Mouse (Mus musculus) heart, postnatal 0 days (tissue): ENCODE measurements around the gene H2-Eb1.

Source experiments
- CTCF ChIP-seq: IDR thresholded peaks from 2 replicates; pipeline ENCODE4 v1.5.1; 2016; ENCODE audit warnings: antibody characterized with exemption, control low read depth, low read depth
- EP300 ChIP-seq: IDR thresholded peaks from 2 replicates; pipeline ENCODE4 v1.6.1; 2016; ENCODE audit warnings: antibody characterized with exemption, low read depth

GRCm38 (mm10) chr17:34285371-34285770 lies 20.3 kb upstream of the H2-Eb1 start:
- TF ChIP-seq CTCF, result no peak
- no peak for TF ChIP-seq EP300
